Mouse (Mus musculus): Measurements from ENCODE around the gene Hist2h2ab. TPM values are rescaled to one million over a fixed set of nuclear protein-coding genes. Genes with fewer than 3 reads are reported as not detected.

Hist2h2ab gene
- total RNA-seq (2012; rRNA removed), result 54.2 and 70.0 TPM in 2 replicates

DNA sequence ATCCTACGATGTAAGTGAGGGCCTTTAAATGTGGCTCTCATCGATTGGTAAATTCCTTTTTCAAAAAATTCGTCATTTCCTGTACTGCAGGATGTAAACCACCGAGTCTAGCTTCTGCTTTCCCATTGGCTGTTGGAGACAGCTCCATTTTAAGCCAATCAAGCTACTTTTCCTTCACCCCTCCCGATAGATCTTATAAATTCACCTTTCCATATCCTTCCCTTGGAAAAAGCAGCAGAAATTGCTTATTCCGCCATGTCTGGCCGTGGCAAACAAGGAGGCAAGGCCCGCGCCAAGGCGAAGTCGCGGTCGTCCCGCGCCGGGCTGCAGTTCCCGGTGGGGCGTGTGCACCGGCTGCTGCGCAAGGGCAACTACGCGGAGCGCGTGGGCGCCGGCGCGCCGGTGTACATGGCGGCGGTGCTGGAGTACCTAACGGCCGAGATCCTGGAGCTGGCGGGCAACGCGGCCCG, at the start of gene Hist2h2ab, which contains the start of gene Bola1:
Hist2h2ab (plus strand) TSS at position 205 of the 470 bp plus-strand sequence.
Bola1 (minus strand) TSS at position 49 of the 470 bp plus-strand sequence.
- Histone ChIP-seq H3K4me3 (ENCODE audit: insufficient read depth in 1 of 2, low read depth in 1 of 2, low read length in 2 of 2, poor library complexity in 1 of 2, severe bottlenecking in 1 of 2) (peak within 1 kb of the TSS; percentile 75 to 77), H3K27ac (ENCODE audit: insufficient read depth, low read depth, low read length, poor library complexity, severe bottlenecking) (peak within 1 kb of the TSS; percentile 93), H3K9me3 (ENCODE audit: control insufficient read depth, insufficient read depth, low read depth, low read length) (no peaks in the 10 kb centered on the region), H3K9ac (ENCODE audit: insufficient read depth, low read depth, low read length, poor library complexity, severe bottlenecking) (peak within 1 kb of the TSS; percentile 95), H3K36me3 (ENCODE audit: control insufficient read depth, insufficient read depth, low read length, poor library complexity, severe bottlenecking) (no peaks in the 10 kb centered on the region), H3K4me1 (ENCODE audit: control insufficient read depth in 2 of 2, insufficient read depth in 2 of 2, low read length in 2 of 2, poor library complexity in 1 of 2) (peaks cover 0 to 3% of the 10 kb centered on the region in 2 experiments; a peak in 2 of 4 replicates)
- TF ChIP-seq ZNF384 (IDR thresholded peaks at IDR 0.05; ENCODE audit: low read depth, low read length) (no peak), ZC3H11A (IDR thresholded peaks at IDR 0.05; ENCODE audit: borderline replicate concordance, low read depth, low read length) (no peak), CHD2 (IDR thresholded peaks at IDR 0.05; ENCODE audit: low read depth, low read length) (peak; percentile 3; the same call in 1 of the 2 replicates), HCFC1 (IDR thresholded peaks at IDR 0.05; ENCODE audit: borderline replicate concordance, insufficient read depth, low read length) (0 out of 2 replicates have a peak, but pooled peaks have one; percentile 7), MAFK (IDR thresholded peaks at IDR 0.05; ENCODE audit: insufficient read depth, low read depth, low read length) (no peak)
- in situ Hi-C loops (cut with MboI; ENCODE audit: low sequenced_read_pairs in 2 of 2, unreplicated experiment in 2 of 2), result no loop called here
- no peak for DNase-seq (ENCODE audit: low read depth, low spot score)

DNA sequence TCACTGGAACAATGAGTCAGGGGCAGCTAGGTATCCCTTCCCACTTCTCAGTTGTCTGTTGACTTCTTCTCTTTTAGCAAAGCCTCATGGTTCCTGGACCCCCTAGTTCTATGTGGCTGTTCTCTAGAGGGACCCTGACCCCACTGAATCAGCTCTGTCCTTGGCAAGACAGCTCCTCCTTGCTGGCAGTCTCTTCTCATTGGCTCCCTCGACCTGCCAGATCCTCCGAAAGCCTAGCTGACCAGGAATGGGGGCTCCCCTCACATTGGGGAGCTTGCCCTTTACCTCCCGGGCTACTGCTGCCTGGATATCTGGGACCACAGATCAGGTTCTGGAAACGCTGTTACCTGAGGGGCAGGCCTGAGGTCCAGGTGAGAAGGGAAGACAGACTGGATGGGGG, 49.4 kb upstream of the Hist2h2ab start:
- in situ Hi-C loops (cut with MboI; ENCODE audit: low sequenced_read_pairs in 2 of 2, unreplicated experiment in 2 of 2), result no loop called here
- no peak for TF ChIP-seq MAFK (IDR thresholded peaks at IDR 0.05; ENCODE audit: insufficient read depth, low read depth, low read length)
- TF ChIP-seq HCFC1 (IDR thresholded peaks at IDR 0.05; ENCODE audit: borderline replicate concordance, insufficient read depth, low read length), result no peak
- no peak for TF ChIP-seq ZNF384 (IDR thresholded peaks at IDR 0.05; ENCODE audit: low read depth, low read length)
- TF ChIP-seq ZC3H11A (IDR thresholded peaks at IDR 0.05; ENCODE audit: borderline replicate concordance, low read depth, low read length), result no peak
- no peak for TF ChIP-seq CHD2 (IDR thresholded peaks at IDR 0.05; ENCODE audit: low read depth, low read length)
- Histone ChIP-seq H3K4me1 (ENCODE audit: control insufficient read depth in 2 of 2, insufficient read depth in 2 of 2, low read length in 2 of 2, poor library complexity in 1 of 2) (peaks cover 5 to 14% of the 10 kb centered on the region in 2 experiments; a peak in 3 of 4 replicates), H3K9me3 (ENCODE audit: control insufficient read depth, insufficient read depth, low read depth, low read length) (no peaks in the 10 kb centered on the region), H3K27ac (ENCODE audit: insufficient read depth, low read depth, low read length, poor library complexity, severe bottlenecking) (no peak overlapping the region), H3K4me3 (ENCODE audit: insufficient read depth in 1 of 2, low read depth in 1 of 2, low read length in 2 of 2, poor library complexity in 1 of 2, severe bottlenecking in 1 of 2) (no peak overlapping the region), H3K36me3 (ENCODE audit: control insufficient read depth, insufficient read depth, low read length, poor library complexity, severe bottlenecking) (peaks cover 16% of the 10 kb centered on the region), H3K9ac (ENCODE audit: insufficient read depth, low read depth, low read length, poor library complexity, severe bottlenecking) (no peak overlapping the region; the same call in 1 of the 2 replicates)
- DNase-seq (ENCODE audit: low read depth, low spot score), result no peak

DNA sequence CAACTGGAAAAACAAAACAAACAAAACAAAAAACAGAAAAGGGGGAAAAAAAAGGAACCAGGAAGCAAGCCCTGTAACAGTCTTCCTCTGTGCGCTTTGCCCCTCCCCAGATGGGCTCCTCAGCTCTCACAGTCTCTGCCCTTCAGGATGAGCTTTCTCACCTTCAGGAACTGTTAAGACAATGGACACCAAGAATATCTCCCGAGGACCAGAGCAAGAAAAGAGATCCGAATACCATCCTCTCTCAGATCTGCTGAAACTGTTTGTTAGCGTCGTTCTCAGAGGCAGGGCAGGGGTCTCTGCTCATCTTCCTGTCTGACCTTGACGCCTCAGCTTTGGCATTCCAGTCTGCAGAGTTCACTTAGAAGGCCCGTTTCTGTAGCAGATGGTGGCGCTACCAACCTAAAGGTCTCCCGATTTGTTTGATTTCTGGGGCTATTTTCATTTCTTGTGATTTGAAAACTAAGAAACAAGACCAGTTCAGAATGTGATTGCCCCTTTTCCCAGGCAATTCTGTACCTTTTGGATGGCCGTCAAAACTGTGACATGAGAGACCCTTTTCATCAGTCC, 48.6 kb upstream of the Hist2h2ab start:
- no peaks in the 10 kb centered on the region for H3K9me3 ChIP-seq (ENCODE audit: control insufficient read depth, insufficient read depth, low read depth, low read length)
- peak overlapping the region; percentile 94 for H3K9ac ChIP-seq (ENCODE audit: insufficient read depth, low read depth, low read length, poor library complexity, severe bottlenecking)
- H3K4me3 ChIP-seq (ENCODE audit: insufficient read depth in 1 of 2, low read depth in 1 of 2, low read length in 2 of 2, poor library complexity in 1 of 2, severe bottlenecking in 1 of 2), result peak overlapping the region; percentile 97 to 98
- H3K36me3 ChIP-seq (ENCODE audit: control insufficient read depth, insufficient read depth, low read length, poor library complexity, severe bottlenecking), result peaks cover 22% of the 10 kb centered on the region
- in situ Hi-C loops (cut with MboI; ENCODE audit: low sequenced_read_pairs in 2 of 2, unreplicated experiment in 2 of 2), result no loop called here
- H3K4me1 ChIP-seq (ENCODE audit: control insufficient read depth in 2 of 2, insufficient read depth in 2 of 2, low read length in 2 of 2, poor library complexity in 1 of 2), result peaks cover 5 to 14% of the 10 kb centered on the region in 2 experiments; a peak in 3 of 4 replicates
- H3K27ac ChIP-seq (ENCODE audit: insufficient read depth, low read depth, low read length, poor library complexity, severe bottlenecking), result peak overlapping the region; percentile 23; the same call in 1 of the 2 replicates
- TF ChIP-seq CHD2 (IDR thresholded peaks at IDR 0.05; ENCODE audit: low read depth, low read length), result no peak
- TF ChIP-seq ZC3H11A (IDR thresholded peaks at IDR 0.05; ENCODE audit: borderline replicate concordance, low read depth, low read length), result no peak
- DNase-seq (ENCODE audit: low read depth, low spot score), result no peak

GRCm38 (mm10) chr3:96171583-96172196, 48.0 kb upstream of the Hist2h2ab start:
- TF ChIP-seq CHD2 (IDR thresholded peaks at IDR 0.05; ENCODE audit: low read depth, low read length) (no peak), MAFK (IDR thresholded peaks at IDR 0.05; ENCODE audit: insufficient read depth, low read depth, low read length) (no peak), ZC3H11A (IDR thresholded peaks at IDR 0.05; ENCODE audit: borderline replicate concordance, low read depth, low read length) (no peak), ZNF384 (IDR thresholded peaks at IDR 0.05; ENCODE audit: low read depth, low read length) (no peak), HCFC1 (IDR thresholded peaks at IDR 0.05; ENCODE audit: borderline replicate concordance, insufficient read depth, low read length) (no peak)
- no peak for DNase-seq (ENCODE audit: low read depth, low spot score)
- H3K27ac ChIP-seq (ENCODE audit: insufficient read depth, low read depth, low read length, poor library complexity, severe bottlenecking), result peak overlapping the region; percentile 86
- H3K36me3 ChIP-seq (ENCODE audit: control insufficient read depth, insufficient read depth, low read length, poor library complexity, severe bottlenecking), result peaks cover 28% of the 10 kb centered on the region
- in situ Hi-C loops (cut with MboI; ENCODE audit: low sequenced_read_pairs in 2 of 2, unreplicated experiment in 2 of 2), result no loop called here
- peaks cover 5 to 14% of the 10 kb centered on the region in 2 experiments; a peak in 3 of 4 replicates for H3K4me1 ChIP-seq (ENCODE audit: control insufficient read depth in 2 of 2, insufficient read depth in 2 of 2, low read length in 2 of 2, poor library complexity in 1 of 2)
- peak overlapping the region; percentile 94 for H3K9ac ChIP-seq (ENCODE audit: insufficient read depth, low read depth, low read length, poor library complexity, severe bottlenecking)
- H3K4me3 ChIP-seq (ENCODE audit: insufficient read depth in 1 of 2, low read depth in 1 of 2, low read length in 2 of 2, poor library complexity in 1 of 2, severe bottlenecking in 1 of 2), result peak overlapping the region; percentile 97 to 98
- no peaks in the 10 kb centered on the region for H3K9me3 ChIP-seq (ENCODE audit: control insufficient read depth, insufficient read depth, low read depth, low read length)

All from ES-E14 (cell line).